Mouse (Mus musculus): ENCODE data around the gene Dpy30. TPM values are rescaled to one million over a fixed set of nuclear protein-coding genes. Genes with fewer than 3 reads are reported as not detected.

Gene Dpy30
- polyA plus RNA-seq, 1 experiment: 57.9 TPM

DNA sequence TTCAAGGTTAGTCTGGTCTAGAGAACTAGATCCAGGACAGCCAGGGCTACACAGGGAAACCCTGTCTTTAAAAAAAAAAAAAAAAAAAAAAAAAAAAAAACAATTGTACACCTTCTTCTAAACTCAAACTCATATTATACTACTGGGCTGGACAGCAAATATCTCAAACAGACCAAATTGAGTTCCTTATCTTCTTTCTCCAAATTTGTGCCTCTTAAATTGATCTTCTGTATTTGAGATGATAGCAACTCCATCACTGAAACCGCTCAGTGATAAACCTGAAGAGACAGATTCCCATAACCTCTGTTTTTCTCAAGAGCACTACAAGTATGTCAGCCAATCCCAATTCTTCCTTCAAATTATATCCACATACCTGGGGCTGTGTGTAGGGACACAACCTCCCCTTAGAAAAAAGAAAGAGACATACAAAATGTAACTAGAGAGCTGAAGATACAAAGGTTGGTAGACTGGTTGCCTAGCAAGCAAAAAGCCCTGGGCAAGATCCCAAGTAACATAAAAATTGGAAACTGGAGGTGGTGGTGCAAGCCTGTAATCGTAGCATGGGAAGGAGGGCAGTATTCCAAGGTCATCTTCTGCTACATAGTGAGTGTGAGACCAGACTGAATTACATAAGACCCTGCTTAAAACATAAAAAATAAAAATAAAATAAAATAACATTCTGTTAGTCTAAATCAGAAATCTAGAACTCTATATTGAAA lies 39.2 kb downstream of the Dpy30 start:
- Histone ChIP-seq H3ac (ENCODE audit: control insufficient read depth, insufficient read length) (no peak overlapping the region), H3K79me2 (ENCODE audit: control insufficient read depth, insufficient read depth) (peaks cover 97% of the 10 kb centered on the region), H3K4me3 (no peak overlapping the region), H3K36me3 (ENCODE audit: control insufficient read depth, insufficient read depth) (no peaks in the 10 kb centered on the region), H3K4me2 (ENCODE audit: low read depth) (no peak overlapping the region), H3K27me3 (ENCODE audit: control insufficient read depth, insufficient read depth, insufficient read length) (no peaks in the 10 kb centered on the region)
- TF ChIP-seq MYOG (IDR thresholded peaks at IDR 0.05; ENCODE audit: control insufficient read depth in 1 of 3, insufficient read depth in 1 of 3, insufficient read length in 2 of 3, low read depth in 2 of 3) (no peak), POLR2AphosphoS2 (IDR thresholded peaks at IDR 0.05; ENCODE audit: insufficient read length, low read depth) (no peak)

DNA sequence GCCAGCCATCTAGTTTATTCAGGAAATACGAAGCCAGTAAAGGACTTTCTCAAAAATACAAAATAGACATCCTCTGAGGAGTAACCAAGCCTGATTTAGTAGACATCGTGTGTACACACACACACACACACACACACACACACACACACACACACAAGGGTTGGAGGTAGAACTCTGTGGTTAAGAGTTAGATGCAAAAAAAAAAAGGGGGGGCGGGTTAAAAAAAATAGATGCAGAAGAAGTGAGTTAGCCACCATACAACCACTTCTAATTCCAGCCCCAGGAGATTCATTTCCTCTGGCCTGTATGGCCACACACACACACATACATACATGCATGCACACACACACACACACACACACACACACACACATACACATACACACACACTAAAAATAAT lies 41.7 kb downstream of the Dpy30 start:
- H3K36me3 ChIP-seq (ENCODE audit: control insufficient read depth, insufficient read depth): no peaks in the 10 kb centered on the region
- H3K4me2 ChIP-seq (ENCODE audit: low read depth): no peak overlapping the region
- TF ChIP-seq REST (IDR thresholded peaks at IDR 0.05; ENCODE audit: insufficient read depth, insufficient read length) (no peak), TCF12 (IDR thresholded peaks at IDR 0.05; ENCODE audit: insufficient read depth, poor library complexity, severe bottlenecking) (no peak), MYOD1 (IDR thresholded peaks at IDR 0.05; ENCODE audit: control insufficient read depth in 1 of 3, insufficient read length in 2 of 3, low read depth in 2 of 3) (no peak), TCF3 (IDR thresholded peaks at IDR 0.05; ENCODE audit: insufficient read length, low read depth) (no peak)
- H3K79me2 ChIP-seq (ENCODE audit: control insufficient read depth, insufficient read depth): peaks cover 99% of the 10 kb centered on the region
- H3ac ChIP-seq (ENCODE audit: control insufficient read depth, insufficient read length): no peak overlapping the region
- no peaks in the 10 kb centered on the region for H3K27me3 ChIP-seq (ENCODE audit: control insufficient read depth, insufficient read depth, insufficient read length)
- H3K4me3 ChIP-seq: no peak overlapping the region

DNA sequence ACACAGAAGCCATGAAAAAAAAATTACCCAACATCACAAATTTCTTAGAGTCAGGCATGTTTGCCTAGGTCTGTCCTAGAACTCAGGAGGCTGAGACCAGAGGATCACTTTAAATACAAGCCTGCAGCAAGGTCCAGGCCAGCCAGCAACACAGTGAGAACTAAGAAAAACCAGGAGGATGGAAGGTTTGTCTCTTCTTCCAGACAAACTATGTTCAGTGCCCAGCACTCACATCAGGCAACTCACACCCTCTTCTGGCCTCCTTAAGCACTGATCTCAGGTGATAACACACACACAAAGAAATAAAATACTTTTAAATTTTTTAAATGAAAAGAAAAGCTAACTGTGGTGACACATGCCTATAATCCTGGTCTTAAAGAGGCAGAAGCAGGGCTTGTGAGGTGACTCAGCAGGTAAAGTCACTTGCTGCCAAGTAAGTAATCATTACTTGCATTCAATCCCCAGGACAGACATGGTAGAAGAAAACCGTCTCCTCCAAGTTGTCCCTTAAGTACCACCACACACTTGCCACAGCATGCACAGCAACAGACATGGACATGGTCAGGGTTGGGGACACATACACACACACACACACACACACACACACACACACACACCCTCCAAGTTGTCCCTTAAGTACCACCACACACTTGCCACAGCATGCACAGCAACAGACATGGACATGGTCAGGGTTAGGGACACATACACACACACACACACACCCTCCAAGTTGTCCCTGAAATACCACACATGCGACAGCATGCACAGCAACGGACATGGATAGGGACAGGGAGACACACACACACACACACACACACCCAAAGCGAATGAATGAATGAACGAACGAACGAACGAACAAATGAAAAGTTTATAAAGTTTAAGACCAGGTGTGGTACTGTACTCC lies 44.5 kb downstream of the Dpy30 start:
- Histone ChIP-seq H3K27me3 (ENCODE audit: control insufficient read depth, insufficient read depth, insufficient read length) (no peaks in the 10 kb centered on the region), H3K4me3 (no peak overlapping the region), H3ac (ENCODE audit: control insufficient read depth, insufficient read length) (no peak overlapping the region), H3K36me3 (ENCODE audit: control insufficient read depth, insufficient read depth) (no peaks in the 10 kb centered on the region), H3K79me2 (ENCODE audit: control insufficient read depth, insufficient read depth) (peaks cover 99% of the 10 kb centered on the region), H3K4me2 (ENCODE audit: low read depth) (no peak overlapping the region)
- TF ChIP-seq USF1 (IDR thresholded peaks at IDR 0.05; ENCODE audit: low read depth): no peak
- no peak for TF ChIP-seq CEBPB (IDR thresholded peaks at IDR 0.05; ENCODE audit: insufficient read depth, poor library complexity, severe bottlenecking)
- no peak for TF ChIP-seq E2F4 (IDR thresholded peaks at IDR 0.05; ENCODE audit: insufficient read depth)
- no peak for TF ChIP-seq TCF3 (IDR thresholded peaks at IDR 0.05; ENCODE audit: insufficient read length, low read depth)
- no peak for TF ChIP-seq TCF12 (IDR thresholded peaks at IDR 0.05; ENCODE audit: insufficient read depth, poor library complexity, severe bottlenecking)
- no peak for TF ChIP-seq MAX (IDR thresholded peaks at IDR 0.05; ENCODE audit: low read depth)
- no peak for TF ChIP-seq POLR2A (IDR thresholded peaks at IDR 0.05; ENCODE audit: insufficient read length, low read depth)
- no peak for TF ChIP-seq MYOD1 (IDR thresholded peaks at IDR 0.05; ENCODE audit: control insufficient read depth in 1 of 3, insufficient read length in 2 of 3, low read depth in 2 of 3)

DNA sequence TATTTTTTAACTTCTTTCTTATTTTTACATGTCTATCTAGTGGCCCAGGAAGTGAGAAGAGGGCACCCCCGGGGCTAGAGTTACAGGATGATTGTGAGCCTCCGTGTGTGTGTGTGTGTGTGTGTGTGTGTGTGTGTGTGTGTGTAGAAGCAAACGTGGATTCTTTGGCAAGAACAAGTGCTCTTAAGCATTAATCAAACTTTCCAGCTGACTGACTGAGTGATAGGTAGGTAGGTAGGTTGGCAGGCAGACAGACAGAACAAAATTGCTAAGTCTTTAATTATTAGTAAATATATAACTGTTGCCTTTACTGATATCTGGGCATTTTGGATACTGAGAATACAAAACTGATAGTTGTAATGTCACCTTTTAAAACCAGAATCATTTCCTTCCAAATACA lies 49.3 kb downstream of the Dpy30 start:
- TF ChIP-seq MYOG (IDR thresholded peaks at IDR 0.05; ENCODE audit: control insufficient read depth in 1 of 3, insufficient read depth in 1 of 3, insufficient read length in 2 of 3, low read depth in 2 of 3): no peak
- no peak for TF ChIP-seq TCF12 (IDR thresholded peaks at IDR 0.05; ENCODE audit: insufficient read depth, poor library complexity, severe bottlenecking)
- Histone ChIP-seq H3K79me2 (ENCODE audit: control insufficient read depth, insufficient read depth) (peaks cover 99% of the 10 kb centered on the region), H3K36me3 (ENCODE audit: control insufficient read depth, insufficient read depth) (no peaks in the 10 kb centered on the region), H3K4me3 (no peak overlapping the region), H3ac (ENCODE audit: control insufficient read depth, insufficient read length) (no peak overlapping the region), H3K27me3 (ENCODE audit: control insufficient read depth, insufficient read depth, insufficient read length) (no peaks in the 10 kb centered on the region), H3K4me2 (ENCODE audit: low read depth) (no peak overlapping the region)

DNA sequence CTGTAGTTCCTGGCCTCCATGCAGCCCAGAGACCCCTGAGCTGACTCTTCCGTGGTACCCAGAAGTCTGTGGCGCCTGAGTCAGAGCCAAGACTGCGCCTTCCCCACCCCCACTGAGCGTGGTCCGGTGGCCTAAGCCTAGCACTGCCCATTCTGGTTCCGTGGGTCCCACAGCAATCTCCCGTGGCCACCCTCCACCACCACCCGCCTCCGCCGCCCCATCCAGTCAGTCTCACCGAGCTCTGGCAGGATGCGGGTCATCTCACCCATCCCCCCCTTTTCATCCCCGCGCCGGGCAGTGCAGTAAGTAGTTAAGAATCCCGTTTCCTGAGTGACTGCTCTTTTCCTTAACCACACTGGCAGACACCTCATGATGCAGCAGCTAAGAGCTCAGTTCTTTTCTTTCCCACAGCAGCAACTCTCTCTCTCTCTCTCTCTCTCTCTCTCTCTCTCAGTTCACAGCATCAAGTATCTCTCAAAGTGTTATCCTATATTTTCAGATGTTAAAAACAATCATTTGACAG lies 51.0 kb downstream of the Dpy30 start:
- Histone ChIP-seq H3K4me2 (ENCODE audit: low read depth) (no peak overlapping the region), H3K36me3 (ENCODE audit: control insufficient read depth, insufficient read depth) (no peaks in the 10 kb centered on the region), H3K4me3 (no peak overlapping the region), H3K27me3 (ENCODE audit: control insufficient read depth, insufficient read depth, insufficient read length) (no peaks in the 10 kb centered on the region), H3K79me2 (ENCODE audit: control insufficient read depth, insufficient read depth) (peaks cover 99% of the 10 kb centered on the region), H3ac (ENCODE audit: control insufficient read depth, insufficient read length) (no peak overlapping the region)
- TF ChIP-seq E2F4 (IDR thresholded peaks at IDR 0.05; ENCODE audit: insufficient read depth) (no peak), MYOG (IDR thresholded peaks at IDR 0.05; ENCODE audit: control insufficient read depth in 1 of 3, insufficient read depth in 1 of 3, insufficient read length in 2 of 3, low read depth in 2 of 3) (no peak), CEBPB (IDR thresholded peaks at IDR 0.05; ENCODE audit: insufficient read depth, poor library complexity, severe bottlenecking) (no peak), TCF3 (IDR thresholded peaks at IDR 0.05; ENCODE audit: insufficient read length, low read depth) (no peak), POLR2AphosphoS2 (IDR thresholded peaks at IDR 0.05; ENCODE audit: insufficient read length, low read depth) (no peak), REST (IDR thresholded peaks at IDR 0.05; ENCODE audit: insufficient read depth, insufficient read length) (no peak), MYOD1 (IDR thresholded peaks at IDR 0.05; ENCODE audit: control insufficient read depth in 1 of 3, insufficient read length in 2 of 3, low read depth in 2 of 3) (no peak), USF1 (IDR thresholded peaks at IDR 0.05; ENCODE audit: low read depth) (no peak)
